Mouse (Mus musculus) ES-E14 (cell line): ENCODE measurements around the gene Zfp410. TPM values are rescaled to one million over a fixed set of nuclear protein-coding genes. Genes with fewer than 3 reads are reported as not detected.
A peak's percentile ranks its signal among the peaks of the same experiment; 100 is the strongest.

Source experiments
- DNase-seq: peaks from one replicate; pipeline ENCODE4 v3.0.0-alpha.2; 2013; ENCODE audit warnings: low read depth, low spot score
- H3K27ac ChIP-seq: 2 replicates; pipeline ENCODE4 v1.5.1; 2012; ENCODE audit warnings: low read depth, mild to moderate bottlenecking, low read length, moderate library complexity, mixed read lengths; ENCODE audit not compliant: poor library complexity, insufficient read depth, severe bottlenecking
- H3K36me3 ChIP-seq: 2 replicates; pipeline ENCODE4 v1.6.1; 2012; ENCODE audit warnings: mild to moderate bottlenecking, low read length, moderate library complexity, mixed read lengths; ENCODE audit not compliant: control insufficient read depth, poor library complexity, insufficient read depth, severe bottlenecking
- H3K4me1 ChIP-seq, 2 experiments: fragments of 150-350 bp in 1 of 2; sonication (generic) in 1 of 2; 2 replicates each; pipeline ENCODE4 v1.6.1; 2012; ENCODE audit warnings: low read length in 2 of 2, mild to moderate bottlenecking in 1 of 2, mixed read lengths in 1 of 2; ENCODE audit not compliant: control insufficient read depth in 2 of 2, insufficient read depth in 2 of 2, poor library complexity in 1 of 2
- H3K4me3 ChIP-seq, 2 experiments: fragments of 150-350 bp in 1 of 2; sonication (generic) in 1 of 2; 2 replicates each; pipeline ENCODE4 v1.5.1; 2012; ENCODE audit warnings: low read length in 2 of 2, low read depth in 1 of 2, mild to moderate bottlenecking in 1 of 2, mixed read lengths in 1 of 2; ENCODE audit not compliant: insufficient read depth in 1 of 2, poor library complexity in 1 of 2, severe bottlenecking in 1 of 2
- H3K9ac ChIP-seq: 2 replicates; pipeline ENCODE4 v1.6.1; 2012; ENCODE audit warnings: low read depth, mild to moderate bottlenecking, low read length, mixed read lengths; ENCODE audit not compliant: poor library complexity, insufficient read depth, severe bottlenecking
- H3K9me3 ChIP-seq: fragments of 150-350 bp; sonication (generic); 2 replicates; pipeline ENCODE4 v1.6.1; 2012; ENCODE audit warnings: low read depth, mild to moderate bottlenecking, low read length; ENCODE audit not compliant: control insufficient read depth, insufficient read depth
- CHD2 ChIP-seq: IDR thresholded peaks from 2 replicates; pipeline ENCODE4 v1.6.1; 2014; ENCODE audit warnings: mild to moderate bottlenecking, low read depth, low read length, inconsistent platforms
- HCFC1 ChIP-seq: IDR thresholded peaks from 2 replicates; pipeline ENCODE4 v1.6.1; 2012; ENCODE audit warnings: low read length, inconsistent platforms, borderline replicate concordance; ENCODE audit not compliant: insufficient read depth
- MAFK ChIP-seq: IDR thresholded peaks from 2 replicates; pipeline ENCODE4 v1.6.1; 2014; ENCODE audit warnings: mild to moderate bottlenecking, low read depth, low read length, inconsistent platforms; ENCODE audit not compliant: insufficient read depth
- ZC3H11A ChIP-seq: IDR thresholded peaks from 2 replicates; pipeline ENCODE4 v1.6.1; 2012; ENCODE audit warnings: low read depth, mild to moderate bottlenecking, inconsistent platforms, low read length, borderline replicate concordance
- ZNF384 ChIP-seq: IDR thresholded peaks from 2 replicates; pipeline ENCODE4 v1.6.1; 2012; ENCODE audit warnings: low read depth, low read length, inconsistent platforms
- in situ Hi-C, 2 experiments: fragments of 600-800 bp; cut with MboI; formaldehyde crosslinking; loops; one replicate each; pipeline ENCODE4 v1.15.1; 2025; ENCODE audit warnings: low sequenced_read_pairs in 2 of 2, inconsistent platforms in 1 of 2; ENCODE audit not compliant: unreplicated experiment in 2 of 2
- total RNA-seq: library from RNA; depleted of rRNA; stranded (reverse); fragments of 300-350 nt; gene quantifications from 2 replicates; pipeline ENCODE4 v1.2.3, GENCODE M21; 2012

Zfp410 gene
- total RNA-seq, 1 experiment = 39.6 TPM

DNA sequence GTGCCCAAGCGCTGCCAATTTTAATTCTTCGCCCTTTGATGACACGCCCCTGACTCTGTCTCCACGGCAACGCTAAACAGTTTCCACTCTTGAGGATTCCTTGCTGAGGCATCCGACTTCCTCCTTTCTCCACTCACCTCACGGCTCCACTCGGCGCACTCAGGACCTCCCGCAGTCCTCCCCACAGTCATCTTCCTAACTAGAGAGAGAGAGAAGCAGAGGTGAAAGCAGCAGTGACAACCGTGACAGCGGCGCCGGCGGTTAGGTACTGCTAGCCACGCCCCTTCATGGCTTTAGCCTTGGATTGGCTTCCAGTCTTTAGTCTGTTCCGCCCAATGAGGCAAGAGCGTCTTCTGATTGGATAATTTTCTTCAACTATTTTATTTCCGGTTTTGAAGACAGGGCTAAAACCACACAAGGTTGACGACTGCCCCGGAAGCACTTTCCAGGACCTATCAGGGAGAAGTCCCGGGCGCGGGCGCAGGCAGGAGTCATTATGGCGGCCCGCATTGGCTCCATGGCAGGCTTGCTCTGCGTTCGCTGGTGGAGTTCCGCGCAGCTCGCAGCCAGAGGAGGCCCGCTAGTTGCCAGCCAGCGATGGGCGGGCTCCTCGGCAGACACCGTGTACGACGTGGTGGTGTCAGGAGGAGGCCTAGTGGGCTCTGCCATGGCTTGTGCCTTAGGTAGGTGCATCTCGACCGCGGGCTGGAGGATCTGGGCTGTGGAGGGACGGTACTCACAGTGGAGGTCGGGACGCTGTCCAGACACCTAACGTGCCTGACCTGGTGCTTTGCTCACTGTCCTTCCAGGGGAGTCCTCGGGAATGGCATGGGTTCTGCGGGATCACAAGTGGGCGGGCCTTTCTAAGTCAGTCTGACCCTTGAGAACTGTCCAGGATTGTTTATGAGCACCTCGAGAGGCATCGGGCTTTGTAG lies 45.2 kb downstream of the Zfp410 start, which contains the start of the genes Coq6 and Fam161b:
Gene Coq6, plus strand, starts transcription at position 103 of the 935 bp plus-strand sequence.
Gene Fam161b, minus strand, starts transcription at position 279 of the 935 bp plus-strand sequence.
- peak within 1 kb of the TSS; percentile 88 to 97 for H3K4me3 ChIP-seq
- DNase-seq = peak; percentile 95
- peak within 1 kb of the TSS; percentile 94 for H3K9ac ChIP-seq
- in situ Hi-C loops = no loop called here
- no peak for TF ChIP-seq ZNF384
- TF ChIP-seq ZC3H11A = no peak
- TF ChIP-seq HCFC1 = peak; percentile 74
- no peak for TF ChIP-seq MAFK
- peak; percentile 81 for TF ChIP-seq CHD2
- no peaks in the 10 kb centered on the region for H3K9me3 ChIP-seq
- no peaks in the 10 kb centered on the region for H3K36me3 ChIP-seq
- no peak within 1 kb of the TSS for H3K27ac ChIP-seq
- H3K4me1 ChIP-seq = peaks cover 0 to 14% of the 10 kb centered on the region in 2 experiments; a peak in 2 of 4 replicates

GRCm38 (mm10) chr12:84362872-84363271 lies 46.2 kb downstream of the Zfp410 start:
- in situ Hi-C loops = no loop called here
- Histone ChIP-seq H3K4me3 (peak overlapping the region in 1 of 2 experiments; percentile 88; a peak in 2 of 4 replicates), H3K9ac (no peak overlapping the region), H3K9me3 (no peaks in the 10 kb centered on the region), H3K27ac (no peak overlapping the region), H3K4me1 (peaks cover 0 to 18% of the 10 kb centered on the region in 2 experiments; a peak in 2 of 4 replicates), H3K36me3 (no peaks in the 10 kb centered on the region; the same call in 1 of the 2 replicates)
- TF ChIP-seq HCFC1 = no peak
- TF ChIP-seq CHD2 = no peak
- no peak for TF ChIP-seq ZC3H11A
- no peak for TF ChIP-seq MAFK
- no peak for TF ChIP-seq ZNF384
- DNase-seq = no peak

DNA sequence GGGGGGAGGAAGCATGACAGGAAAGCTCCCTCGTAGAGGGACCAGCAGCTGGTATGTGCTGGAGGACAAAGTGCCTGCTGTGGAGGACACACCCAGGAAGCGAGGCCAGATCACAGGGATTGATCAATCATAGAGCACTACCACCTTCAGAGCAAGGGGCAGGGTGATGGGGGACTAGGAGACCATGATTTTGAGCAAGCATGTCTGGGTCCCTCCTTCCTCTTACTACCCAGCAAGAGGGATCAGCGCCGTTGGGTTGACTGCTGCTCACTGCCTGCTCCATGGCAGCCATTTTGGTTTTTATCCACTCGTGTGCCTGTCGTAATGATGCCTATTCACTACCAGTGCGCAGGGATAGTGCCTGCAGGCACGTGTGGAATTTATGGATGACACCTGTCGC lies 47.6 kb downstream of the Zfp410 start:
- H3K27ac ChIP-seq = 0 out of 2 replicates have a peak overlapping the region, but pooled peaks have one; percentile 37
- in situ Hi-C loops = no loop called here
- H3K36me3 ChIP-seq = peaks cover 7% of the 10 kb centered on the region; the same call in 1 of the 2 replicates
- no peaks in the 10 kb centered on the region for H3K9me3 ChIP-seq
- TF ChIP-seq CHD2 = no peak
- TF ChIP-seq HCFC1 = no peak
- no peak for TF ChIP-seq MAFK
- no peak for TF ChIP-seq ZNF384
- no peak for TF ChIP-seq ZC3H11A
- peak overlapping the region; percentile 59 for H3K9ac ChIP-seq
- peak overlapping the region; percentile 47 to 55 for H3K4me3 ChIP-seq
- H3K4me1 ChIP-seq = peaks cover 0 to 18% of the 10 kb centered on the region in 2 experiments; a peak in 2 of 4 replicates
- no peak for DNase-seq

DNA sequence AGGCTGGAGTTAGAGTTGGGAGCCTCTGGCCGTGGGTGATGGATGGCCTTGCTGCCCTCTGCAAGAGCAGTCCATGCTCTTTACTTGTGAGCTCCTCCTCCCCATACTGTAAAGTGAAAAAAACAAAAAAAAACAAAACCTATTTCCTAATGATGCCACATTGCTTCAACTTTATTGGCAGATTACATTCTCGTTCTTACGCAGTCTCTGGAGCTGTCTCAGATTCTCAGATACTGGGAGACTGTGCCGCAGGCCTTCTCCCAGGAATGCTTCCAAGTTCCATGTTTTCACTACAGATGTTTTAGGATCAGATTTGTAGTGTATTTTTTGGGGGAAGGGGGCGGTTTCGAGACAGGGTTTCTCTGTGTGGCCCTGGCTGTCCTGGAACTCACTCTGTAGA lies 48.5 kb downstream of the Zfp410 start:
- in situ Hi-C loops = no loop called here
- Histone ChIP-seq H3K9me3 (no peaks in the 10 kb centered on the region), H3K4me1 (peaks cover 0 to 18% of the 10 kb centered on the region in 2 experiments; a peak in 2 of 4 replicates), H3K36me3 (peaks cover 9% of the 10 kb centered on the region), H3K4me3 (peak overlapping the region in 1 of 2 experiments; percentile 37; a peak in 2 of 4 replicates), H3K27ac (no peak overlapping the region), H3K9ac (peak overlapping the region; percentile 59)
- no peak for TF ChIP-seq MAFK
- no peak for TF ChIP-seq ZNF384
- TF ChIP-seq CHD2 = no peak
- no peak for TF ChIP-seq HCFC1
- TF ChIP-seq ZC3H11A = no peak
- no peak for DNase-seq
